Mouse (Mus musculus) midbrain, embryonic 13.5 days (tissue): ENCODE measurements around the gene Hacl1. TPM values are rescaled to one million over a fixed set of nuclear protein-coding genes. Genes with fewer than 3 reads are reported as not detected.

Source experiments
- ATAC-seq: fragments of 200-750 bp; cut with Nextera tagmentation; 2 replicates; pipeline ENCODE4 v1.8.0; 2017; ENCODE audit warnings: mild to moderate bottlenecking, moderate TSS enrichment, moderate library complexity
- H3K27ac ChIP-seq: fragments of 300-500 bp; sonication (generic); 2 replicates; pipeline ENCODE4 v1.5.1; 2015; ENCODE audit warnings: inconsistent platforms, mild to moderate bottlenecking, moderate library complexity
- H3K27me3 ChIP-seq: fragments of 300-500 bp; sonication (generic); 2 replicates; pipeline ENCODE4 v1.6.1; 2015; ENCODE audit warnings: mild to moderate bottlenecking, inconsistent platforms
- H3K36me3 ChIP-seq: fragments of 300-500 bp; sonication (generic); 2 replicates; pipeline ENCODE4 v1.6.1; 2015; ENCODE audit warnings: mild to moderate bottlenecking, inconsistent platforms
- H3K4me1 ChIP-seq: fragments of 300-500 bp; sonication (generic); replicated peaks from 2 replicates; pipeline ENCODE4 v1.6.1; 2015; ENCODE audit warnings: inconsistent platforms
- H3K4me2 ChIP-seq: fragments of 300-500 bp; sonication (generic); replicated peaks from 2 replicates; pipeline ENCODE4 v1.6.1; 2015; ENCODE audit warnings: moderate library complexity, mild to moderate bottlenecking, inconsistent platforms
- H3K4me3 ChIP-seq: fragments of 300-500 bp; sonication (generic); replicated peaks from 2 replicates; pipeline ENCODE4 v1.5.1; 2015; ENCODE audit warnings: mild to moderate bottlenecking, inconsistent platforms
- H3K9ac ChIP-seq: fragments of 300-500 bp; sonication (generic); replicated peaks from 2 replicates; pipeline ENCODE4 v1.6.1; 2015; ENCODE audit warnings: mild to moderate bottlenecking, inconsistent platforms
- H3K9me3 ChIP-seq: fragments of 300-500 bp; sonication (generic); 2 replicates; pipeline ENCODE4 v1.6.1; 2016; ENCODE audit warnings: mild to moderate bottlenecking, inconsistent platforms
- WGBS: fragments of 180-500 bp; shearing (Covaris S2); methylation state at CpG from one replicate; pipeline ENCODE4 v1.1.7; 2015; 5-methylcytosine and 5-hydroxymethylcytosine counted together
- polyA plus RNA-seq: library from polyadenylated mRNA; unstranded; fragments of >200 nt; fragmentation: Nextera tagmentation; extraction: Ambion mirVana; gene quantifications from 2 replicates; pipeline ENCODE4 v1.2.1, GENCODE M21; 2015

Hacl1 gene
- 7.5 and 8.6 TPM in 2 replicates for polyA plus RNA-seq

DNA sequence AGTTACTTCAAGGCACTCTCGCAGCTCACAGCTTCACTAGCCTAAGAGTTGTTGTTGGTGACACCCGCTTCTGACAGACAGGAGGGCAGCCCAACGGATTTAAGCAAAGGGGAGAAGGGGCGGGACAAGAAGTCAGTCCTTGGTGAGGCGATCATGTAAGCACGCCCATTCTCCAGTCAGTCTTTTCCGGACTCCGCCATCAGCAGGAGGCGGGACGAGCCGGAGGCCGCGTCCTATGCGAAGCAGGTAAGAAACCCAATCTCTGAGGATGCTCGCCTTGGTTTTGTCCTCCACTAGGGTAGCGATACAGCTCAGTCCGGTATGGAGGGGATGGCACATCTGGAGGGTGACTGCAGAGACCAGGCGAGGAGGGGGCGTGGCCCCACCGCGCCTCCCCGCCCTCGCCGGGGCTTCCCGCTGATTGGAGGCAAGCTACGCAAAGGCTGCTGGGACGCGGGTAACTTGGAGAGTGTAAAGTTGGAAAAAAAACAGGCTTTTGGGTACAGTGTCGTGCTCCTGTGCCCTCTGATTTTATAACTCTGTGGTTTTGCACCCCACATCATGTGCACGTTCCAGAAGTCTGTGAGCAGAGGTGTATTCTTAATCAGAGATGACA, at the start of gene Hacl1, which contains the start of gene Btd:
Gene Hacl1, minus strand, starts transcription at position 397 of the 616 bp plus-strand sequence.
Gene Btd, plus strand, starts transcription at position 139 of the 616 bp plus-strand sequence.
- no peaks in the 10 kb centered on the region for H3K27me3 ChIP-seq
- peak within 1 kb of the TSS; percentile 74 for H3K9ac ChIP-seq
- peak within 1 kb of the TSS; percentile 95 for H3K4me2 ChIP-seq
- H3K9me3 ChIP-seq = no peaks in the 10 kb centered on the region
- H3K27ac ChIP-seq = peak within 1 kb of the TSS; percentile 75
- peaks cover 16% of the 10 kb centered on the region for H3K4me1 ChIP-seq
- ATAC-seq = peak; percentile 99
- WGBS = under 1% methylated on average over 30 of the region's 30 CpGs
- H3K4me3 ChIP-seq = peak within 1 kb of the TSS; percentile 66
- H3K36me3 ChIP-seq = no peaks in the 10 kb centered on the region

DNA sequence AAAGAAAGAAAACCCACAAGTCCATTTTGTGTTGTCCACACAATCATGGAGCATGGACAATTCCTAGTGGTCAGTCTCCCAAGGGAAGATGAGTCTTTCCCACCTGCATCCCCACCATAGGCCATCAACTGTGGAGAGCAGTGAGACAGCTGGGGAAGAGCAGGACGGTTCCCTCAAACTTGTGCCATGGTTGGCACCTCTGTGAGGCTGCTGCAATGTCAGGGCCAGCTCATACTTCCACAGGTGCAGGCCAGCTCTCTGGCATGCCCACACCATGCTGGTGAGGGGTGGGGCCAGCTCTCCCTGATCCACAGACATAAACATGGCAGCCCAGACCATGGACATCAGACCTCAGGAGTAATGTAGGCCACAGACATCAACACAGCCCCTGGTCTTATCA, 45.1 kb upstream of the Hacl1 start:
- no peak for ATAC-seq
- Histone ChIP-seq H3K27ac (no peak overlapping the region), H3K4me1 (no peaks in the 10 kb centered on the region), H3K4me3 (no peak overlapping the region), H3K4me2 (no peak overlapping the region), H3K27me3 (no peaks in the 10 kb centered on the region), H3K9me3 (no peaks in the 10 kb centered on the region), H3K36me3 (no peaks in the 10 kb centered on the region), H3K9ac (no peak overlapping the region)
- WGBS = 88% methylated on average over 1 of the region's 1 CpGs

DNA sequence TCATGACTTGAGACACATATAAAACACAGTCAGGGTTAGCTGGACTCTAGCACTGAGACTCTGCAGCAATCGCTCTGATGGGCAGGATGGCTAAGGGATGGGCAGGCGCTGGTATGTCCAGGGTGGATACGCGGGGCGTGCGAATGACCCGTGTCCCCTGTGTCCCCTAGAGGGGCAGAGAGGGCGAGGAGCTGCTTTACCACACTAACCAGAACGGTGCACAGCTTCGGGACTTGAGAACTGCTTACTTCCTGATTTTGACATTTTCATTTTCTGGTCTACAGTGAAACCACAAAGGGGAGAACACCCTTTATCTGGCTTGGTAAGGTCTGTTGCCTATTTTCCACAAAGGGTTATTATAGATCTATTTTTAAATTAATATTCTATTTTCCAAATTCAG, 44.6 kb upstream of the Hacl1 start:
- ATAC-seq = no peak
- Histone ChIP-seq H3K4me2 (no peak overlapping the region), H3K36me3 (no peaks in the 10 kb centered on the region), H3K27me3 (no peaks in the 10 kb centered on the region), H3K9ac (no peak overlapping the region), H3K27ac (no peak overlapping the region), H3K4me1 (no peaks in the 10 kb centered on the region), H3K9me3 (no peaks in the 10 kb centered on the region), H3K4me3 (no peak overlapping the region)
- WGBS = 90% methylated on average over 10 of the region's 10 CpGs

- Histone ChIP-seq H3K27ac (no peak overlapping the region), H3K27me3 (no peaks in the 10 kb centered on the region), H3K36me3 (no peaks in the 10 kb centered on the region), H3K4me1 (no peaks in the 10 kb centered on the region), H3K9me3 (no peaks in the 10 kb centered on the region), H3K4me3 (no peak overlapping the region), H3K9ac (no peak overlapping the region), H3K4me2 (no peak overlapping the region)
- 76% methylated on average over 7 of the region's 7 CpGs for WGBS
- no peak for ATAC-seq
Measured at GRCm38 (mm10) chr14:31684343-31685040, 43.4 kb upstream of the Hacl1 start.

DNA sequence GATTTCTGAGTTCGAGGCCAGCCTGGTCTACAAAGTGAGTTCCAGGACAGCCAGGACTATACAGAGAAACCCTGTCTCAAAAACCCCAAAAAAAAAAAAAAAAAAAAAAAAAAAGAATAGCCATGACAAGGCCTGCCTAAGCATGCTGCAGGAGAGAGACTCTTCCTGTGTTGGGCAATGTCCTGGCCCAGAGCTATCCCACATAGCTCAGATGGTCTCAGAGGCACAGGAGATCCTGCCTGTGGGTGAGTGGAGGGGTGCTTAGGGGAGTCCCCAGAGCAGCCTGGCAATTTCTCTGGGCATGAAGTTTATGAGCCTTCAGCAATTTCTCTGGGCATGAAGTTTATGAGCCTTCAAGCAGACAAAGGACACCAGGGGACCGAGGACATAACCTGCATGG, 42.5 kb upstream of the Hacl1 start:
- Histone ChIP-seq H3K4me2 (no peak overlapping the region), H3K9ac (no peak overlapping the region), H3K4me1 (no peaks in the 10 kb centered on the region), H3K9me3 (no peaks in the 10 kb centered on the region), H3K27ac (no peak overlapping the region), H3K36me3 (no peaks in the 10 kb centered on the region), H3K4me3 (no peak overlapping the region), H3K27me3 (no peaks in the 10 kb centered on the region)
- WGBS = 93% methylated on average over 2 of the region's 2 CpGs
- ATAC-seq = no peak

GRCm38 (mm10) chr14:31681931-31682555, 41.0 kb upstream of the Hacl1 start:
- H3K4me2 ChIP-seq = no peak overlapping the region
- H3K27ac ChIP-seq = no peak overlapping the region
- H3K4me3 ChIP-seq = no peak overlapping the region
- H3K4me1 ChIP-seq = no peaks in the 10 kb centered on the region
- no peak overlapping the region for H3K9ac ChIP-seq
- no peaks in the 10 kb centered on the region for H3K27me3 ChIP-seq
- H3K9me3 ChIP-seq = no peaks in the 10 kb centered on the region
- 47% methylated on average over 5 of the region's 5 CpGs for WGBS
- no peaks in the 10 kb centered on the region for H3K36me3 ChIP-seq
- ATAC-seq = no peak

DNA sequence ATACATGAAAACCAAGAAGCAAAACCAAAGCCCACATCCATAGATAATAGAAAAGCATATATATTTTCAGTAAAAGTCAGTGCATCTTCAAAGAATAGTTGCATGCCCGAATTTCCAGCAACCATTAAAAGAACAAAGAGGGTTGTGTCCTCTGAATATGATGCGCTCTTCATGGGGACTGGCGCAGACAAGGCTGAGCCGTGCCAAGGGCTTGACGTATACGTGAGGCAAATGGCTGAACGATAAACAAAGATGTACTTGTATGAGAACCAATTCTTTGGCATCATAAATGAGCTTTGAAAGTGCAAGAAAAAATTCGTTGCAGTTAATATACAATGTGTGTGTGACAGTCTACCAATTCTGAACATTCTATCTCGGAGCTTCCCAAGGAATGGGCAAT, 40.2 kb upstream of the Hacl1 start:
- no peak for ATAC-seq
- H3K4me1 ChIP-seq = no peaks in the 10 kb centered on the region
- H3K36me3 ChIP-seq = no peaks in the 10 kb centered on the region
- no peak overlapping the region for H3K4me2 ChIP-seq
- WGBS = 92% methylated on average over 9 of the region's 9 CpGs
- H3K27me3 ChIP-seq = no peaks in the 10 kb centered on the region
- no peak overlapping the region for H3K4me3 ChIP-seq
- no peaks in the 10 kb centered on the region for H3K9me3 ChIP-seq
- H3K9ac ChIP-seq = no peak overlapping the region
- no peak overlapping the region for H3K27ac ChIP-seq

DNA sequence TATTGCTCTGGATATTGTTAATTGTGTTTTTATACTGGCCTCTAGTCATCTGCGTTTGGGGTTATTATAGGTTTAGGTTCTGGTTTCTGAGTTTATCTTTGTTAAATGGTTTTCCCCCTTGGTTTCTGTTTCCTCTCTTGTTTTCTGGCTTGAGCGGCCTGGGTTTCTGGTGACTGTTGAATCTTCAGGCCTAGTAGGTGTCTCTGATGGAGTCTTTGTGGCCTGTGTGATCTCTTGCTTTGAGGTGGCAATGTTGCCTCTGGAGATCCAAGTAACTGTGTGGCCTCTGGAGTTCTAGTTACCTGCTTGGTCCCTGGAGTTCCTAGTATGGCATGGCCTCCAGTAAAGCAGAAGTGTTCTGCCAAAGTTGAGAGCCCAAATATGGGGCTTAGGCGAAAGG, 39.6 kb upstream of the Hacl1 start:
- no peak overlapping the region for H3K4me2 ChIP-seq
- H3K4me3 ChIP-seq = no peak overlapping the region
- 94% methylated on average over 3 of the region's 3 CpGs for WGBS
- no peak for ATAC-seq
- no peaks in the 10 kb centered on the region for H3K27me3 ChIP-seq
- H3K27ac ChIP-seq = no peak overlapping the region
- no peaks in the 10 kb centered on the region for H3K36me3 ChIP-seq
- no peak overlapping the region for H3K9ac ChIP-seq
- no peaks in the 10 kb centered on the region for H3K4me1 ChIP-seq
- H3K9me3 ChIP-seq = no peaks in the 10 kb centered on the region

- WGBS = 44% methylated on average over 10 of the region's 10 CpGs
- Histone ChIP-seq H3K9ac (no peak overlapping the region), H3K4me3 (no peak overlapping the region), H3K27me3 (no peaks in the 10 kb centered on the region), H3K27ac (no peak overlapping the region), H3K4me1 (peaks cover 11% of the 10 kb centered on the region), H3K9me3 (no peaks in the 10 kb centered on the region), H3K36me3 (peaks cover 9% of the 10 kb centered on the region; the same call in 1 of the 2 replicates), H3K4me2 (no peak overlapping the region)
- ATAC-seq = no peak
Measured at GRCm38 (mm10) chr14:31671635-31672320, 30.7 kb upstream of the Hacl1 start.

DNA sequence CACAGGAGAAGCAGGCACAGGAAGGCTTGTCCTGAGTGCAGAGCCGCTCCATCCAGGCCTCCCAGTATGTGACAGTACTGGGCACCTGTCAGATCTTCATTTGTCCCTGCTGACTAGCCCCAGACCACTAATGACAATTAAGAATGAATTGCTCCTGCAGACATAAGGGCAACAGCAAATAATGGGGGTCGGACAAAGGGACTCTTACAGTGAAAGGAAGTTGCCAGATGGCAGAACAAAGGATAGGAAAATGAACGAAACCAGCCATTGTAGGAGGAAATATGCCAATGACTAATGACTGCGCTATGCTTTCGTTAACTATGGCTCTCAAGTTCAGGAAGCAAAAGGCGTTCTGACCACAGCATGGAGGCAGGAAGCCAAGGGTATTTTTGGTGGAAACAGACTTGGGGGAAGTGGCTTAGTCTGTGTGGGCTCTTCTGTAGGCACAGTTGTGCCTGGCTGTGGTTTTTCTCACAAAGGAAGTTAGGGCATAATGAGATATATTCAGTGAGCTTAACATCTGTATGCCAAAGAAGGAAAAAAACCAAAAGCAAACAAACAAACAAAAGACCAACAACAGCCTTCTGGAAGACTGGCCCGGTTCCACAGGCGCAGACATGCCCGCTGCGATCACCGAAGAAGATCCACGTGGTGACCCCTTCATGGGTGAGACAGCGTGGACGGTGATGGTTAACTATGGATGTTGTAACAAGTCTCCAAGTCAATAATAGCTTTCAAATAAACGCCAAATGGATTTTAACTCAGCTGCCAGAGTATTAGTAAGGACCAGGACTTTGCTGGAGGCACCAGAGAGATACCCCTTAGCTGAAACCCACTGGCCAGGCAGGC, 28.8 kb upstream of the Hacl1 start:
- WGBS = 68% methylated on average over 15 of the region's 15 CpGs
- Histone ChIP-seq H3K36me3 (peaks cover 12% of the 10 kb centered on the region; the same call in 1 of the 2 replicates), H3K9ac (no peak overlapping the region), H3K9me3 (no peaks in the 10 kb centered on the region), H3K27ac (peak overlapping the region; percentile 42), H3K27me3 (no peaks in the 10 kb centered on the region), H3K4me1 (peaks cover 16% of the 10 kb centered on the region), H3K4me2 (no peak overlapping the region), H3K4me3 (no peak overlapping the region)
- ATAC-seq = peak; percentile 53

GRCm38 (mm10) chr14:31669161-31669611, 28.1 kb upstream of the Hacl1 start:
- H3K4me3 ChIP-seq = no peak overlapping the region
- peaks cover 21% of the 10 kb centered on the region for H3K4me1 ChIP-seq
- peak overlapping the region; percentile 42 for H3K27ac ChIP-seq
- H3K36me3 ChIP-seq = peaks cover 12% of the 10 kb centered on the region; the same call in 1 of the 2 replicates
- H3K9ac ChIP-seq = no peak overlapping the region
- peak; percentile 57; the same call in 1 of the 2 replicates for ATAC-seq
- 79% methylated on average over 13 of the region's 13 CpGs for WGBS
- no peaks in the 10 kb centered on the region for H3K27me3 ChIP-seq
- H3K9me3 ChIP-seq = no peaks in the 10 kb centered on the region
- H3K4me2 ChIP-seq = no peak overlapping the region
